15 mouse cellular contexts compared by ENCODE assay signal in the genomic region with DNA sequence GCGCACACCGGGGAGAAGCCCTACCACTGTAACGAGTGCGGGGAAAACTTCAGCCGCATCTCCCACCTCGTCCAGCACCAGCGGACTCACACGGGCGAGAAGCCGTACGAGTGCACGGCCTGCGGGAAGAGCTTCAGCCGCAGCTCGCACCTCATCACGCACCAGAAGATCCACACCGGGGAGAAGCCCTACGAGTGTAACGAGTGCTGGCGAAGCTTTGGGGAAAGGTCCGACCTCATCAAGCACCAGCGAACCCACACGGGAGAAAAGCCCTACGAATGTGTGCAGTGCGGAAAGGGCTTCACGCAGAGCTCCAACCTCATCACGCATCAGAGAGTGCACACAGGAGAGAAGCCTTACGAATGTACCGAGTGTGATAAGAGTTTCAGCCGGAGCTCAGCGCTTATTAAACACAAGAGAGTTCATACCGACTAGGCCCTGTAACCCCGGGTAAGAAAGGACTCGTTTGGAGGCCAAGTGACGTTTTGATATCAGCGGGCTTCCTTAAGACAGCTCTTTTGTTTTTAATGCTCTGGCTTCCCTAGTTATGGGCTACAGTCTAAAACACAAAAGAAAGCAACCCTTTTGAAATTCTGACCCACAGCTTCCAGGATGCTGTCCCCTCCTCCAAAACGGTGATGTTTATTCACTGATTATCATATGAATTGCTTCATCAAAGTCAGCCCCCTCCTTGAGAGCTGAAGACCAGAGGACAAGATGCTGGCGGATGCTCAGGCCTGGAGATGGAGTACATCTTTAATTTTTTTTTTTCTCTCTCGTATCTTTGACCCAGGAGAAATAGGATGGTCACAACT. TPM values are rescaled to one million over a fixed set of nuclear protein-coding genes. Genes with fewer than 3 reads are reported as not detected.
A peak's percentile ranks its signal among the peaks of the same experiment; 100 is the strongest.
DNase-seq lines count a peak whose midpoint lies in the region; ATAC-seq lines count a peak whose summit lies in the region.
"Had no signal": no experiment of that assay in that cellular context is flagged by ENCODE, and none has a peak within 500 bp of the region (broad histone marks: within the 10 kb centered on the region; RNA-seq: fewer than 3 reads in every experiment).

No protein-coding gene starts in this region.

- peaks cover 3% of the 10 kb centered on the region; the same call in 1 of the 2 replicates for H3K9me3 ChIP-seq in midbrain, embryonic 11.5 days (ENCODE audit: control insufficient read depth, low read length)
- H3K9me3 ChIP-seq in midbrain, embryonic 16.5 days (replicated peaks; ENCODE audit: control insufficient read depth, low read length, poor library complexity, severe bottlenecking): no peaks in the 10 kb centered on the region; the same call in 1 of the 2 replicates
- H3K9me3 ChIP-seq in forebrain, embryonic 12.5 days: peaks cover 7% of the 10 kb centered on the region
- H3K9me3 ChIP-seq in hindbrain, embryonic 16.5 days (ENCODE audit: control insufficient read depth, low read length): peaks cover 2% of the 10 kb centered on the region
- H3K9me3 ChIP-seq: limb, embryonic 15.5 days had no signal

- peaks cover 29% of the 10 kb centered on the region for H3K36me3 ChIP-seq in midbrain, embryonic 11.5 days (ENCODE audit: control insufficient read depth, insufficient read depth, low read length)
- peaks cover 33% of the 10 kb centered on the region for H3K36me3 ChIP-seq in midbrain, embryonic 16.5 days (ENCODE audit: control insufficient read depth, insufficient read depth, low read length)
- peaks cover 80% of the 10 kb centered on the region for H3K36me3 ChIP-seq in forebrain, embryonic 12.5 days (replicated peaks)
- H3K36me3 ChIP-seq in hindbrain, embryonic 16.5 days (ENCODE audit: control insufficient read depth, insufficient read depth, low read length): peaks cover 51% of the 10 kb centered on the region

- peak overlapping the region; percentile 35 for H3K4me2 ChIP-seq in midbrain, embryonic 11.5 days
- no peak overlapping the region for H3K4me2 ChIP-seq in midbrain, embryonic 16.5 days (ENCODE audit: low read length)
- H3K4me2 ChIP-seq in forebrain, embryonic 12.5 days: peak overlapping the region; percentile 27
- peak overlapping the region; percentile 29; the same call in 1 of the 2 replicates for H3K4me2 ChIP-seq in hindbrain, embryonic 16.5 days (ENCODE audit: low read length)
- H3K4me2 ChIP-seq: limb, embryonic 15.5 days had no signal

- peak overlapping the region; percentile 16; the same call in 1 of the 2 replicates for H3K4me3 ChIP-seq in midbrain, embryonic 11.5 days (ENCODE audit: low read depth, low read length)
- no peak overlapping the region for H3K4me3 ChIP-seq in midbrain, embryonic 16.5 days (ENCODE audit: low read depth, low read length)
- H3K4me3 ChIP-seq in forebrain, embryonic 12.5 days (replicated peaks): peak overlapping the region; percentile 15; the same call in 1 of the 2 replicates
- H3K4me3 ChIP-seq in hindbrain, embryonic 16.5 days (ENCODE audit: low read length): no peak overlapping the region
- H3K4me3 ChIP-seq: limb, embryonic 15.5 days had no signal

- no peak for ATAC-seq in midbrain, embryonic 11.5 days (ENCODE audit: low FRiP score)
- ATAC-seq in midbrain, embryonic 16.5 days: no peak
- ATAC-seq in forebrain, embryonic 12.5 days (ENCODE audit: low FRiP score): no peak
- no peak for ATAC-seq in hindbrain, embryonic 16.5 days
- ATAC-seq: lung, postnatal 0 days had no signal

- 34% methylated on average over 39 of the region's 39 CpGs for WGBS in midbrain, embryonic 11.5 days
- WGBS in midbrain, embryonic 16.5 days: 26% methylated on average over 39 of the region's 39 CpGs
- WGBS in forebrain, embryonic 12.5 days: 32% methylated on average over 39 of the region's 39 CpGs
- 25% methylated on average over 39 of the region's 39 CpGs for WGBS in hindbrain, embryonic 16.5 days

- H3K4me1 ChIP-seq in midbrain, embryonic 11.5 days (ENCODE audit: control insufficient read depth, insufficient read depth, low read length): peaks cover 27% of the 10 kb centered on the region
- peaks cover 13% of the 10 kb centered on the region for H3K4me1 ChIP-seq in midbrain, embryonic 16.5 days (ENCODE audit: control insufficient read depth, insufficient read depth, low read length)
- peaks cover 35% of the 10 kb centered on the region for H3K4me1 ChIP-seq in forebrain, embryonic 12.5 days
- peaks cover 21% of the 10 kb centered on the region for H3K4me1 ChIP-seq in hindbrain, embryonic 16.5 days (ENCODE audit: control insufficient read depth, insufficient read depth, low read depth, low read length)

- peaks cover 22% of the 10 kb centered on the region for H3K27me3 ChIP-seq in midbrain, embryonic 11.5 days (ENCODE audit: control insufficient read depth, insufficient read depth, low read length)
- no peaks in the 10 kb centered on the region for H3K27me3 ChIP-seq in midbrain, embryonic 16.5 days (ENCODE audit: control insufficient read depth, insufficient read depth, low read depth, low read length)
- peaks cover 26% of the 10 kb centered on the region for H3K27me3 ChIP-seq in forebrain, embryonic 12.5 days
- no peaks in the 10 kb centered on the region; the same call in 1 of the 2 replicates for H3K27me3 ChIP-seq in hindbrain, embryonic 16.5 days (replicated peaks; ENCODE audit: control insufficient read depth, insufficient read depth, low read length)
- H3K27me3 ChIP-seq: limb, embryonic 15.5 days had no signal

- DNase-seq in midbrain, embryonic 11.5 days (ENCODE audit: low spot score, missing footprints): peak; percentile 93
- DNase-seq in frontal cortex, postnatal 14 days (ENCODE audit: low spot score in 2 of 2): no peak
- DNase-seq in kidney, postnatal 10 days: no peak
- no peak for DNase-seq in cerebellum, adult 11 months
- DNase-seq in lung, postnatal 4 days: no peak
- DNase-seq: adrenal gland, postnatal 10 days; heart, adult 18-20 months; layer of hippocampus, postnatal 36 days; thymus, postnatal 36 days had no signal

- H3K27ac ChIP-seq in midbrain, embryonic 11.5 days (ENCODE audit: low read depth, low read length): no peak overlapping the region
- H3K27ac ChIP-seq in midbrain, embryonic 16.5 days (ENCODE audit: low read length): no peak overlapping the region
- H3K27ac ChIP-seq in forebrain, embryonic 12.5 days: no peak overlapping the region
- no peak overlapping the region for H3K27ac ChIP-seq in hindbrain, embryonic 16.5 days (ENCODE audit: low read depth, low read length)
- H3K27ac ChIP-seq: kidney, postnatal 0 days; limb, embryonic 15.5 days had no signal

- peak overlapping the region; percentile 53 for H3K9ac ChIP-seq in midbrain, embryonic 11.5 days (ENCODE audit: low read length)
- H3K9ac ChIP-seq in midbrain, embryonic 16.5 days (ENCODE audit: low read depth, low read length): no peak overlapping the region
- peak overlapping the region; percentile 47 for H3K9ac ChIP-seq in forebrain, embryonic 12.5 days
- no peak overlapping the region; the same call in 1 of the 2 replicates for H3K9ac ChIP-seq in hindbrain, embryonic 16.5 days (ENCODE audit: low read depth, low read length)
- H3K9ac ChIP-seq: limb, embryonic 15.5 days had no signal

RNA-seq across cellular contexts. Expression of gene Zfp46, which starts 6.5 kb away (rescaled TPM):
- polyA plus RNA-seq in midbrain, embryonic 11.5 days (2014; fragmentation: Nextera tagmentation; extraction: Ambion mirVana): 29.7 and 31.4 TPM in 2 replicates
- 42.8 and 43.3 TPM in 2 replicates for polyA plus RNA-seq in midbrain, embryonic 16.5 days (2015; fragmentation: Nextera tagmentation; extraction: Ambion mirVana)
- polyA plus RNA-seq in forebrain, embryonic 12.5 days (2016; fragmentation: Nextera tagmentation; extraction: Ambion mirVana): 25.8 and 38.1 TPM in 2 replicates
- 35.2 and 44.8 TPM in 2 replicates for polyA plus RNA-seq in hindbrain, embryonic 16.5 days (2015; fragmentation: Nextera tagmentation; extraction: Ambion mirVana)

RNA-seq across cellular contexts. Expression of gene Hnrnpr, which starts 19.8 kb away (rescaled TPM):
- 193 and 196 TPM in 2 replicates for polyA plus RNA-seq in midbrain, embryonic 11.5 days (2014; fragmentation: Nextera tagmentation; extraction: Ambion mirVana)
- 194 and 206 TPM in 2 replicates for polyA plus RNA-seq in midbrain, embryonic 16.5 days (2015; fragmentation: Nextera tagmentation; extraction: Ambion mirVana)
- polyA plus RNA-seq in forebrain, embryonic 12.5 days (2016; fragmentation: Nextera tagmentation; extraction: Ambion mirVana): 256 and 266 TPM in 2 replicates
- polyA plus RNA-seq in hindbrain, embryonic 16.5 days (2015; fragmentation: Nextera tagmentation; extraction: Ambion mirVana): 166 and 174 TPM in 2 replicates

RNA-seq across cellular contexts. Expression of gene Tcea3, which starts 43.5 kb away (rescaled TPM):
- 1.5 and 1.7 TPM in 2 replicates for polyA plus RNA-seq in midbrain, embryonic 11.5 days (2014; fragmentation: Nextera tagmentation; extraction: Ambion mirVana)
- polyA plus RNA-seq in midbrain, embryonic 16.5 days (2015; fragmentation: Nextera tagmentation; extraction: Ambion mirVana): 0.67 and 1.2 TPM in 2 replicates
- polyA plus RNA-seq in forebrain, embryonic 12.5 days (2016; fragmentation: Nextera tagmentation; extraction: Ambion mirVana): 1.6 and 1.9 TPM in 2 replicates
- 2.1 and 3.5 TPM in 2 replicates for polyA plus RNA-seq in hindbrain, embryonic 16.5 days (2015; fragmentation: Nextera tagmentation; extraction: Ambion mirVana)

Comparison
In these comparisons a context has a peak if more than half of its experiments do, and no peak if none do; other contexts are left out.
1. H3K4me3 ChIP-seq: peak in midbrain, embryonic 11.5 days (single experiment) and forebrain, embryonic 12.5 days (single experiment); none in midbrain, embryonic 16.5 days (single experiment) and hindbrain, embryonic 16.5 days (single experiment).
2. H3K9ac ChIP-seq: peak in midbrain, embryonic 11.5 days (single experiment) and forebrain, embryonic 12.5 days (single experiment); none in midbrain, embryonic 16.5 days (single experiment) and hindbrain, embryonic 16.5 days (single experiment).